Mouse (Mus musculus) heart, embryonic 15.5 days (tissue): ENCODE measurements around the gene Uqcc2. TPM values are rescaled to one million over a fixed set of nuclear protein-coding genes. Genes with fewer than 3 reads are reported as not detected.

Experiments used
- ATAC-seq: fragments of 200-750 bp; cut with Nextera tagmentation; replicated peaks from 2 replicates; pipeline ENCODE4 v1.8.0; 2017; ENCODE audit warnings: low read depth, moderate TSS enrichment; ENCODE audit not compliant: insufficient number of reproducible peaks, insufficient read depth, low FRiP score
- H3K27ac ChIP-seq: fragments of 300-500 bp; sonication (generic); 2 replicates; pipeline ENCODE4 v1.5.1; 2015; ENCODE audit warnings: mild to moderate bottlenecking, inconsistent platforms
- H3K27me3 ChIP-seq: fragments of 300-500 bp; sonication (generic); 2 replicates; pipeline ENCODE4 v1.6.1; 2015; ENCODE audit warnings: inconsistent platforms
- H3K36me3 ChIP-seq: fragments of 300-500 bp; sonication (generic); 2 replicates; pipeline ENCODE4 v1.6.1; 2015; ENCODE audit warnings: mild to moderate bottlenecking, inconsistent platforms
- H3K4me1 ChIP-seq: fragments of 300-500 bp; sonication (generic); replicated peaks from 2 replicates; pipeline ENCODE4 v1.6.1; 2015; ENCODE audit warnings: inconsistent platforms
- H3K4me2 ChIP-seq: fragments of 300-500 bp; sonication (generic); 2 replicates; pipeline ENCODE4 v1.6.1; 2015; ENCODE audit warnings: inconsistent platforms, mild to moderate bottlenecking, moderate library complexity
- H3K4me3 ChIP-seq: fragments of 300-500 bp; sonication (generic); 2 replicates; pipeline ENCODE4 v1.5.1; 2015; ENCODE audit warnings: mild to moderate bottlenecking, inconsistent platforms
- H3K9ac ChIP-seq: fragments of 300-500 bp; sonication (generic); 2 replicates; pipeline ENCODE4 v1.6.1; 2015; ENCODE audit warnings: mild to moderate bottlenecking, inconsistent platforms
- H3K9me3 ChIP-seq: fragments of 300-500 bp; sonication (generic); replicated peaks from 2 replicates; pipeline ENCODE4 v1.6.1; 2016; ENCODE audit warnings: inconsistent platforms
- WGBS: fragments of 180-500 bp; shearing (Covaris S2); methylation state at CpG from one replicate; pipeline ENCODE4 v1.1.7; 2015; ENCODE audit warnings: mixed read lengths; 5-methylcytosine and 5-hydroxymethylcytosine counted together
- polyA plus RNA-seq: library from polyadenylated mRNA; unstranded; fragments of >200 nt; fragmentation: Nextera tagmentation; extraction: Ambion mirVana; gene quantifications from 2 replicates; pipeline ENCODE4 v1.2.1, GENCODE M21; 2015

Uqcc2 gene
- polyA plus RNA-seq, 1 experiment from 2014 or later: 292 TPM

GRCm38 (mm10) chr17:27171121-27171520 lies 37.4 kb upstream of the Uqcc2 start:
- peaks cover 5% of the 10 kb centered on the region; the same call in 1 of the 2 replicates for H3K4me1 ChIP-seq
- no peaks in the 10 kb centered on the region for H3K36me3 ChIP-seq
- H3K9me3 ChIP-seq: no peaks in the 10 kb centered on the region
- WGBS: 74% methylated on average over 5 of the region's 5 CpGs
- no peaks in the 10 kb centered on the region for H3K27me3 ChIP-seq
- H3K4me3 ChIP-seq: no peak overlapping the region
- ATAC-seq: no peak
- H3K27ac ChIP-seq: no peak overlapping the region
- H3K4me2 ChIP-seq: no peak overlapping the region
- H3K9ac ChIP-seq: no peak overlapping the region

- Histone ChIP-seq H3K9me3 (no peaks in the 10 kb centered on the region), H3K27ac (no peak overlapping the region), H3K4me3 (no peak overlapping the region), H3K9ac (no peak overlapping the region), H3K27me3 (no peaks in the 10 kb centered on the region), H3K4me1 (peaks cover 5% of the 10 kb centered on the region; the same call in 1 of the 2 replicates), H3K4me2 (no peak overlapping the region), H3K36me3 (no peaks in the 10 kb centered on the region)
- no peak for ATAC-seq
- WGBS: 70% methylated on average over 11 of the region's 11 CpGs
These were observed 36.4 kb upstream of the Uqcc2 start for GRCm38 (mm10) chr17:27169952-27170695.

- 0 out of 2 replicates have a peak, but pooled peaks cover 5% of the 10 kb centered on the region for H3K4me1 ChIP-seq
- H3K4me2 ChIP-seq: no peak overlapping the region
- no peak overlapping the region for H3K4me3 ChIP-seq
- H3K9ac ChIP-seq: no peak overlapping the region
- H3K36me3 ChIP-seq: no peaks in the 10 kb centered on the region
- no peak overlapping the region for H3K27ac ChIP-seq
- H3K27me3 ChIP-seq: 0 out of 2 replicates have a peak, but pooled peaks cover 3% of the 10 kb centered on the region
- ATAC-seq: no peak
- WGBS: 88% methylated on average over 4 of the region's 4 CpGs
- no peaks in the 10 kb centered on the region for H3K9me3 ChIP-seq
These were observed 34.9 kb upstream of the Uqcc2 start for GRCm38 (mm10) chr17:27168569-27168968.

- no peak within 1 kb of the TSS for H3K4me3 ChIP-seq
- H3K4me1 ChIP-seq: 0 out of 2 replicates have a peak, but pooled peaks cover 5% of the 10 kb centered on the region
- no peak within 1 kb of the TSS for H3K9ac ChIP-seq
- WGBS: 26% methylated on average over 4 of the region's 4 CpGs
- H3K9me3 ChIP-seq: no peaks in the 10 kb centered on the region
- H3K36me3 ChIP-seq: no peaks in the 10 kb centered on the region
- H3K27ac ChIP-seq: peak within 1 kb of the TSS; percentile 7; the same call in 1 of the 2 replicates
- H3K4me2 ChIP-seq: no peak within 1 kb of the TSS
- peak; percentile 58; the same call in 1 of the 2 replicates for ATAC-seq
- H3K27me3 ChIP-seq: 0 out of 2 replicates have a peak, but pooled peaks cover 3% of the 10 kb centered on the region
These were observed 33.8 kb upstream of the Uqcc2 start, which contains the start of gene Ip6k3 for GRCm38 (mm10) chr17:27167545-27167944. Gene Ip6k3, minus strand, starts transcription at chr17:27167795.

GRCm38 (mm10) chr17:27166901-27167300 lies 33.2 kb upstream of the Uqcc2 start:
- no peak overlapping the region for H3K27ac ChIP-seq
- H3K36me3 ChIP-seq: no peaks in the 10 kb centered on the region
- H3K9me3 ChIP-seq: no peaks in the 10 kb centered on the region
- 0 out of 2 replicates have a peak, but pooled peaks cover 3% of the 10 kb centered on the region for H3K27me3 ChIP-seq
- ATAC-seq: no peak
- 71% methylated on average over 6 of the region's 6 CpGs for WGBS
- 0 out of 2 replicates have a peak, but pooled peaks cover 5% of the 10 kb centered on the region for H3K4me1 ChIP-seq
- H3K4me3 ChIP-seq: no peak overlapping the region
- no peak overlapping the region for H3K9ac ChIP-seq
- H3K4me2 ChIP-seq: no peak overlapping the region

GRCm38 (mm10) chr17:27165054-27165773 lies 31.5 kb upstream of the Uqcc2 start:
- H3K4me1 ChIP-seq: peaks cover 14% of the 10 kb centered on the region
- no peak overlapping the region for H3K27ac ChIP-seq
- no peak overlapping the region for H3K4me2 ChIP-seq
- no peak overlapping the region for H3K9ac ChIP-seq
- H3K36me3 ChIP-seq: no peaks in the 10 kb centered on the region
- ATAC-seq: no peak
- H3K9me3 ChIP-seq: no peaks in the 10 kb centered on the region
- 0 out of 2 replicates have a peak, but pooled peaks cover 3% of the 10 kb centered on the region for H3K27me3 ChIP-seq
- H3K4me3 ChIP-seq: no peak overlapping the region
- WGBS: 55% methylated on average over 8 of the region's 8 CpGs

GRCm38 (mm10) chr17:27160905-27161304 lies 27.2 kb upstream of the Uqcc2 start:
- Histone ChIP-seq H3K4me1 (peaks cover 22% of the 10 kb centered on the region), H3K9ac (no peak overlapping the region), H3K9me3 (no peaks in the 10 kb centered on the region), H3K4me2 (no peak overlapping the region), H3K27me3 (0 out of 2 replicates have a peak, but pooled peaks cover 3% of the 10 kb centered on the region), H3K36me3 (no peaks in the 10 kb centered on the region), H3K27ac (no peak overlapping the region), H3K4me3 (no peak overlapping the region)
- 57% methylated on average over 4 of the region's 4 CpGs for WGBS
- ATAC-seq: peak; percentile 70

- Histone ChIP-seq H3K36me3 (no peaks in the 10 kb centered on the region), H3K9me3 (no peaks in the 10 kb centered on the region), H3K9ac (no peak overlapping the region), H3K4me2 (no peak overlapping the region), H3K4me3 (no peak overlapping the region), H3K27me3 (0 out of 2 replicates have a peak, but pooled peaks cover 3% of the 10 kb centered on the region), H3K4me1 (peaks cover 29% of the 10 kb centered on the region), H3K27ac (no peak overlapping the region; the same call in 1 of the 2 replicates)
- 73% methylated on average over 7 of the region's 7 CpGs for WGBS
- no peak for ATAC-seq
These were observed 25.5 kb upstream of the Uqcc2 start for GRCm38 (mm10) chr17:27159169-27159568.

GRCm38 (mm10) chr17:27158439-27158838 lies 24.7 kb upstream of the Uqcc2 start:
- Histone ChIP-seq H3K9ac (no peak overlapping the region), H3K4me2 (no peak overlapping the region), H3K27ac (peak overlapping the region; percentile 52)

GRCm38 (mm10) chr17:27155752-27156151 lies 22.0 kb upstream of the Uqcc2 start:
- Histone ChIP-seq H3K4me3 (no peak overlapping the region), H3K27me3 (0 out of 2 replicates have a peak, but pooled peaks cover 3% of the 10 kb centered on the region), H3K4me1 (peaks cover 49% of the 10 kb centered on the region), H3K27ac (no peak overlapping the region), H3K4me2 (no peak overlapping the region), H3K9me3 (no peaks in the 10 kb centered on the region), H3K9ac (no peak overlapping the region), H3K36me3 (no peaks in the 10 kb centered on the region)
- ATAC-seq: no peak
- WGBS: 80% methylated on average over 8 of the region's 8 CpGs

More at GRCm38 (mm10) chr17:27158439-27158838, 24.7 kb upstream of the Uqcc2 start:
- no peak for ATAC-seq
- Histone ChIP-seq H3K36me3 (no peaks in the 10 kb centered on the region), H3K4me3 (no peak overlapping the region), H3K9me3 (no peaks in the 10 kb centered on the region), H3K4me1 (peaks cover 36% of the 10 kb centered on the region), H3K27me3 (no peaks in the 10 kb centered on the region)
- WGBS: 63% methylated on average over 6 of the region's 6 CpGs

GRCm38 (mm10) chr17:27154881-27155280 lies 21.2 kb upstream of the Uqcc2 start:
- peaks cover 49% of the 10 kb centered on the region for H3K4me1 ChIP-seq
- H3K9ac ChIP-seq: no peak overlapping the region
- H3K36me3 ChIP-seq: no peaks in the 10 kb centered on the region
- no peak for ATAC-seq
- 0 out of 2 replicates have a peak, but pooled peaks cover 7% of the 10 kb centered on the region for H3K27me3 ChIP-seq
- H3K4me3 ChIP-seq: no peak overlapping the region
- H3K9me3 ChIP-seq: no peaks in the 10 kb centered on the region
- H3K27ac ChIP-seq: no peak overlapping the region
- no peak overlapping the region for H3K4me2 ChIP-seq
- whole genome bisulfite sequencing: 69% methylated on average over 6 of the region's 6 CpGs
